Mouse (Mus musculus) testis, adult 2 months (tissue): ENCODE results near the gene Vsir.

Experiments used
- CTCF ChIP-seq: fragments of 200-500 bp; IDR thresholded peaks from 2 replicates; pipeline ENCODE4 v1.5.1; 2012; ENCODE audit warnings: low read depth, mild to moderate bottlenecking, inconsistent platforms, low read length, moderate library complexity; ENCODE audit not compliant: control insufficient read depth, insufficient read depth, insufficient replicate concordance
- POLR2A ChIP-seq: fragments of 200-500 bp; IDR thresholded peaks from 2 replicates; pipeline ENCODE4 v1.6.1; 2012; ENCODE audit warnings: low read depth, mild to moderate bottlenecking, inconsistent platforms, low read length, moderate library complexity; ENCODE audit not compliant: control insufficient read depth

GRCm38 (mm10) chr10:60395605-60396004, 49.0 kb downstream of the Vsir start:
- TF ChIP-seq POLR2A, result no peak
- TF ChIP-seq CTCF, result no peak
